Mouse (Mus musculus) midbrain, embryonic 11.5 days (tissue): ENCODE measurements around the gene Gm2237. TPM values are rescaled to one million over a fixed set of nuclear protein-coding genes. Genes with fewer than 3 reads are reported as not detected.
"Not testable (repeated sequence)": the region's sequence is repeated elsewhere in the genome, so short reads cannot be mapped to it uniquely, and the experiment has no call there.

ENCODE experiments used
- ATAC-seq: fragments of 200-750 bp; cut with Nextera tagmentation; 2 replicates; pipeline ENCODE4 v1.8.0; 2017; ENCODE audit warnings: moderate TSS enrichment, moderate library complexity; ENCODE audit not compliant: low FRiP score
- DNase-seq: peaks from one replicate; pipeline ENCODE4 v3.0.0; 2015; ENCODE audit warnings: low spot score; ENCODE audit errors: missing footprints
- H3K27ac ChIP-seq: fragments of 300-500 bp; sonication (generic); 2 replicates; pipeline ENCODE4 v1.5.1; 2014; ENCODE audit warnings: low read depth, low read length
- H3K27me3 ChIP-seq: fragments of 300-500 bp; sonication (generic); 2 replicates; pipeline ENCODE4 v1.6.1; 2014; ENCODE audit warnings: mild to moderate bottlenecking, low read length, moderate library complexity, mixed read lengths; ENCODE audit not compliant: control insufficient read depth, insufficient read depth
- H3K36me3 ChIP-seq: fragments of 300-500 bp; sonication (generic); 2 replicates; pipeline ENCODE4 v1.6.1; 2014; ENCODE audit warnings: mild to moderate bottlenecking, low read length, moderate library complexity, mixed read lengths; ENCODE audit not compliant: control insufficient read depth, insufficient read depth
- H3K4me1 ChIP-seq: fragments of 300-500 bp; sonication (generic); 2 replicates; pipeline ENCODE4 v1.6.1; 2014; ENCODE audit warnings: low read length; ENCODE audit not compliant: control insufficient read depth, insufficient read depth
- H3K4me2 ChIP-seq: fragments of 300-500 bp; sonication (generic); 2 replicates; pipeline ENCODE4 v1.6.1; 2014; ENCODE audit warnings: mild to moderate bottlenecking, moderate library complexity
- H3K4me3 ChIP-seq: fragments of 300-500 bp; sonication (generic); 2 replicates; pipeline ENCODE4 v1.5.1; 2014; ENCODE audit warnings: low read depth, low read length
- H3K9ac ChIP-seq: fragments of 300-500 bp; sonication (generic); 2 replicates; pipeline ENCODE4 v1.6.1; 2014; ENCODE audit warnings: low read length
- H3K9me3 ChIP-seq: fragments of 300-500 bp; sonication (generic); 2 replicates; pipeline ENCODE4 v1.6.1; 2016; ENCODE audit warnings: low read length; ENCODE audit not compliant: control insufficient read depth
- WGBS: fragments of 180-500 bp; shearing (Covaris S2); extraction: QIAGEN DNeasy Blood & Tissue Kit; methylation state at CpG from one replicate; pipeline ENCODE4 v1.1.7; 2014; 5-methylcytosine and 5-hydroxymethylcytosine counted together
- polyA plus RNA-seq: library from polyadenylated mRNA; unstranded; fragments of >200 nt; fragmentation: Nextera tagmentation; extraction: Ambion mirVana; gene quantifications from 2 replicates; pipeline ENCODE4 v1.2.1, GENCODE M21; 2014

The Gm2237 gene
- polyA plus RNA-seq = 3.4 and 4.5 TPM in 2 replicates

DNA sequence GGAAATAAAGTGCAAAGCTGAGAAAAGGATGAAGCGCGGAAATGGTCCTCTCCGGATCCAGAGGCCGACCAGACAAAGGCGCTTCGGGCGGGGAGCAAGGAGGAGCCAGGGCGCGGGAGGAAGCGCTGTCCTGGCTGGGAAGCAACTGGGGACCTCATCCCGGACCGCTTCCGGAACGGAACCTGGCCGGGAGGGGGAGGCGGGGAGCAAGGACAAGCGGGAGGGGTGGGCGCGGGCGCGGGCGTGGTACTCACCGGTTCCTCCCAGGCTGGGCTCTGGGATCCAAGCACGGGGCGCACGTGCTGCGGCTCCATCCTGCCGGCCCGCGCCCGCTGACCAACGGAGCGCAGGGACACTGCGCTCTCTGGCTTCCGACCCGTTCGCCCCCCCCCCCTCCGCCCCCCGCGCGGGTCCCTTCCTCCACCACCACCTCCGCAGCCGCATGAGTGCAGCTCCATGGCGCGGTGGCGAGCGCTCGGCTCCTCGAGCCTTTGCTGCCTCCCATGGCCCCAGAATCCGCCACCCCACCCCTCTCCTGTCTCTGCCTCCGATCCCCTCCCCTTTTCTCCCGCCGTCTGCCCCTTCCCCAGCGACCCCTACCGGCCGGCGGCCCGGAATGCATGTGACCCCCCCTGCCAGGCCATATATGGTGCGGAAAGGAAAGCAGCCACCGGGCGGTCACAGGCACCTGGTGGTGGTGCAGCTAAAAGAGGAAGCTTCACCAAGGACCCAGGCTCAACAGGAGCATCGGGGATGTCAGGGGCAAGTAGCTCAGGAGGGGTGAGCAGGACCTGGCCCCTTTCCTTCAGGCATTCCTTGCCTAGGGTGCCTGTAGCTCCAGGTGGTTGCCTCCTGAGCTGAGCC lies at the start of gene Gm2237:
Gm2237 (minus strand) TSS at position 332 of the 864 bp plus-strand sequence.
- peak within 1 kb of the TSS; percentile 33; the same call in 1 of the 2 replicates for H3K4me2 ChIP-seq
- peak; percentile 85 for DNase-seq
- not testable (repeated sequence) for H3K27ac ChIP-seq, H3K27me3 ChIP-seq, H3K4me1 ChIP-seq, H3K9me3 ChIP-seq, ATAC-seq, H3K36me3 ChIP-seq
- 2% methylated on average over 8 of the region's 62 CpGs for WGBS
- H3K4me3 ChIP-seq = peak within 1 kb of the TSS; percentile 39
- peak within 1 kb of the TSS; percentile 56 for H3K9ac ChIP-seq

DNA sequence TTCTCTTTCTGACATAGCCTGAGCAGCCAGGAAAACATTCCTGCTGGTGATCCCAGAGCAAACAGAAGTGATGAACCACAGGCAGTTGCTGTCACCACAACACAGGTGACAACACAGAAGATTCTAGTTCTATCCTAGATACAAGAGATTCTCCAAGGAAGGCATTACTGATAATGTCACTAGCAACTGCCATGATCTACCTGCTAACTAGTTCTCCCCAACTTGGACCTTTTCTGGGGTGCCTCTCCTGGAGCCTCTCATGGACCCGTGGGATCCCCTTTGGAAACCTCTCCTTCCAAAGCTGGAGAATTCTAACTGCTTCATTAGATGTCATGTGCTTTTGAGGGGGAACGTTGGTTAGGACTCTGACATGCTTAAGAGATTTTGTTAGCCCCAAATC lies 17.5 kb upstream of the Gm2237 start, which contains the start of gene Gm5458:
Gm5458 (minus strand) TSS at position 101 of the 400 bp plus-strand sequence.
- ATAC-seq, H3K27ac ChIP-seq, H3K27me3 ChIP-seq, H3K4me2 ChIP-seq, DNase-seq, H3K9me3 ChIP-seq, H3K36me3 ChIP-seq, H3K4me1 ChIP-seq, H3K4me3 ChIP-seq, H3K9ac ChIP-seq: not testable (repeated sequence)
- 72% methylated on average over 1 of the region's 2 CpGs for WGBS

DNA sequence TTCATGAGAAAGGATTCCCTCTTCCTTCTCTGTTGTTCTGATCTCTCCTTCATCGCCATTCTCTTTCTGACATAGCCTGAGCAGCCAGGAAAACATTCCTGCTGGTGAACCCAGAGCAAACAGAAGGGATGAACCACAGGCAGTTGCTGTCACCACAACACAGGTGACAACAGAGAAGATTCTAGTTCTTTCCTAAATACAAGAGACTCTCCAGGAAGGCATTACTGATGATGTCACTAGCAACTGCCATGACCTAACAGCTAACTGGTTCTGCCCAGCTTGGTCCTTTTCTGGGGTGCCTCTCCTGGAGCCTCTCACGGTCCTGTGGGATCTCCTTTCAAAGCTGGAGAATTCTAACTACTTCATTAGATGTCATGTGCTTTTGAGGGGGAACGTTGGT lies 35.1 kb downstream of the Gm2237 start, which contains the start of gene Gm2244:
Gm2244 (minus strand) TSS at position 101 of the 400 bp plus-strand sequence.
- H3K4me2 ChIP-seq, ATAC-seq: not testable (repeated sequence)

More for the DNA sequence above, 35.1 kb downstream of the Gm2237 start, which contains the start of gene Gm2244:
- H3K27me3 ChIP-seq, H3K27ac ChIP-seq, H3K4me1 ChIP-seq, H3K9ac ChIP-seq, H3K4me3 ChIP-seq, H3K9me3 ChIP-seq, H3K36me3 ChIP-seq, DNase-seq: not testable (repeated sequence)
- WGBS = 90% methylated on average over 1 of the region's 3 CpGs

Other genes starting within 250 kb of the Gm2237 start
- gene Gm21738, start 166.2 kb downstream of the Gm2237 start, polyA plus RNA-seq = 0.61 and 0.97 TPM in 2 replicates
- 0.15 TPM in 1 of 2 replicates, not detected in the other for gene Gm2244, start 35.2 kb downstream of the Gm2237 start, polyA plus RNA-seq
- gene Gm5458, start 17.4 kb upstream of the Gm2237 start, polyA plus RNA-seq = not detected in 2 replicates
- gene Nid2, start 166.1 kb upstream of the Gm2237 start, polyA plus RNA-seq = 30.0 and 32.2 TPM in 2 replicates
- gene Rtraf, start 238.7 kb upstream of the Gm2237 start, polyA plus RNA-seq = 277 and 280 TPM in 2 replicates